Mouse (Mus musculus) bone marrow, adult 2 months (tissue): ENCODE measurements at regions not wholly inside any gene's neighbourhood (a gene's known extent, or its start where the extent isn't known, plus 50 kb on each side); places are given as distances from the start of the nearest gene placed in this dataset.

Source experiments
- CTCF ChIP-seq: fragments of 200-500 bp; IDR thresholded peaks from 2 replicates; pipeline ENCODE4 v1.5.1; 2011; ENCODE audit warnings: low read length, control low read depth; ENCODE audit not compliant: control insufficient read depth, insufficient read depth
- POLR2A ChIP-seq: fragments of 200-500 bp; IDR thresholded peaks from 2 replicates; pipeline ENCODE4 v1.6.1; 2011; ENCODE audit warnings: low read depth, mild to moderate bottlenecking, control low read depth, low read length, borderline replicate concordance; ENCODE audit not compliant: control insufficient read depth

GRCm38 (mm10) chr11:56105632-56106031 lies 64.8 kb upstream of the Nmur2 start:
- TF ChIP-seq CTCF = 0 out of 2 replicates have a peak, but pooled peaks have one; percentile 10
- no peak for TF ChIP-seq POLR2A
